Mouse (Mus musculus) heart, postnatal 4 days (tissue): ENCODE measurements at regions not wholly inside any gene's neighbourhood (a gene's known extent, or its start where the extent isn't known, plus 50 kb on each side); places are given as distances from the start of the nearest gene placed in this dataset.

ENCODE experiments used
- DNase-seq: peaks from one replicate; pipeline ENCODE4 v3.0.0; 2021

DNA sequence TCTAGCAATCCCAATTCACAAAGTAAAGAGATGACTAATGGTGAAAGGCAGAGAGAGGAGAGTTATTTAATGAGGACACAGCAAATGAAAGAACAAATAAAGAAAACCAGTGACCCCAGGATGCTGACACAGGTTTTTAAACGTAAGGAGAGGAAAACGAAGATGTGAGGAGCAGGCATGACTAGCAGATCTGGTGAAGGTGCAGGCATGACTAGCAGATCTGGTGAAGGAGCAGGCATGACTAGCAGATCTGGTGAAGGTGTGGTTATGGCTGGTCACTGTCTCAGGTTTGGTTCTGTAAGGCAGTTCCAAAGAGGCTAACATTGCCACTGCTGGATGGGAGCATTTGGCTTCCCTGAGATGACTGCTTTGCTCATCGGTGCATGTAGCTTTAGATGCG is 57.0 kb downstream of the Mbl2 start:
- DNase-seq: no peak

DNA sequence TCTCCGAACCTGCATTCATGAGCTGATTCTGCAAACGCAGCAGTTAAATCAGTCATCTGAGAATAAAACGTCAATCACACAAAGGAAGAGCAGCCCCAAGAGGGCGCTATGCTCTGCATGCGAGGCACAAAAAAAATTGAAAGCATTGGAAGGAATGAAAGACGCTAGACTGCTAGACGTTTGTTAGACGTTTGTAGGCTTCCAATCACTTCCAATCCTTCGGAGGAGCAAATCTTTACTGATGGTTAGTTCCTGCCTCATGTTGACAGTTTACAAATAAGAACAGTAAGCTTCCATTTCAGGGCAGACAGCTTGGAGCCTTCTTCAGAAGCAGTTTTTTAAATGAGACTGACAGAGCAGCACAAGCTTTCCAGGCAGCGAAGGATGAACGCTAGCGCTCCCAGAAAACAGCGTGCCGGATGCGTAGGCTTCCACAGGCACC is 62.5 kb downstream of the Mbl2 start:
- peak; percentile 10 for DNase-seq

DNA sequence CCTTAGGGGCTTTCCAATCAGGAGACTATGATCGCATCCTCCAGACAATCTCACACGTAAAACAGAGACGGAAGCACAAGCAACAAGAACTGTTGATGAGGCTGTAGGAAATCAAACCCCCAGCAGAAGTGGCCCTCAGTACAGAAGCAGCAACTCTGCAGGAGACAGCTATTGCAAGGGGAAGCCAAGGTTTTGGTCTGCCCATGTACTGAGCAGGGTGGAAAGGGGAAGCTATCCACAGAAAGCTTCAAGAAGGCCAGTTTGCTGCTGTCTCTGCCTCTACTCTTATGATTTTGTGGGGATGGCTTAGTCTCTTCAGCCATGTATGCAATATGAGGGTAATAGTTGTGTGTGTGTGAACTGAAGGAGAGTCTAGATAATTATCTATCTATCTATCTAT is 63.3 kb downstream of the Mbl2 start:
- DNase-seq: no peak

DNA sequence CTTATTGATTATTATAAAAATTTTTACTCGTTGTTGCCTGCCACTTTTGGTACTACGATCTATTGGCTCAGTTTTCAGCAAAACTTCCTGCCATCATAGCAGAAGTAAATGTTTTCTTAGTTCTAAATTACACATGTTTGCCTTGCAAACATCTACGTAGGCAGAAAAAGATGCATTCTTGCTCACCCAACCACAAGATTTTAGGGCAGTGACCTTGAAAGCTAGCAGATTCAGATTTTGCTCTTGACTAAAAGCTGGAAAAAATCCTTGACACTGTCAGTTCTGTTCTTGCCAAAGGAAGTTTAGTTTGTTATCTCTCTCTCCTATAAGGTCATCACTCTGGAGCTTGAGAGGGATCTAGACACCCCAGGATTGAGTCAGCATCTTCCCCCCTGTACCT is 66.8 kb downstream of the Mbl2 start:
- DNase-seq: no peak

DNA sequence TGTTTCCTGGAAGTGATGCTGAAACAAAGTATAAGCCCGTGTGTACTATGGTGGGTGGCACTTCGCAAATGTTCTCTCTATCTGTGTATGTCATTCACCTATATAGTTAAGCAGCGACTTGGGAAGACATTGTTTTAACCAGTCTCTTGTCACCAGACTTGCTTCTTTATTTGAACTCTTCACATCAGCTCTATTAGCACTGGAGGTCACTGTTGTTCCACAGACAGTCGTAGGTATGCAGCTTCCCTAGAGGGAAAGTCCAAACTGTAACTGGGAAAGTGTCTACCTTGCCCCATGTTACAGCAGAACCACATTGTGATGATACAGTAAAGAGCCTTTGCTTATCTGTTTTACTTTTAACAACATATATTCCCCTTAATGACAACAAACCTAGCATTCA is 69.5 kb downstream of the Mbl2 start:
- no peak for DNase-seq

DNA sequence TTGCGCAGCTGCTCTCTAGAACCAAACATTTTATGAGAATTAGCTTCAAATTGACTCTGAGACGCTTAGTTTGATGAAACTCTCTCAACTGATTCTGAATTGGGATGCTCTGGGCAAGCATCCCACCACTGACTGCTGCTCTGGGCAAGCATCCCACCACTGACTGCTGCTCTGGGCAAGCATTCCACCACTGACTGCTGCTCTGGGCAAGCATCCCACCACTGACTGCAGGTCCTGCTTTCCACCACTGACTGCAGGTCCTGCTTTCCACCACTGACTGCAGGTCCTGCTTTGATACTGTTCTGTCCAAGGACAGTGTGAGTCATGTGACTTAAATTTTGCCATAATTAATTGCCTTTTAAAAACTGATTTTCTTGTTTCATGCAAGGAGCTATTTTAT is 73.6 kb downstream of the Mbl2 start:
- DNase-seq: peak; percentile 37

DNA sequence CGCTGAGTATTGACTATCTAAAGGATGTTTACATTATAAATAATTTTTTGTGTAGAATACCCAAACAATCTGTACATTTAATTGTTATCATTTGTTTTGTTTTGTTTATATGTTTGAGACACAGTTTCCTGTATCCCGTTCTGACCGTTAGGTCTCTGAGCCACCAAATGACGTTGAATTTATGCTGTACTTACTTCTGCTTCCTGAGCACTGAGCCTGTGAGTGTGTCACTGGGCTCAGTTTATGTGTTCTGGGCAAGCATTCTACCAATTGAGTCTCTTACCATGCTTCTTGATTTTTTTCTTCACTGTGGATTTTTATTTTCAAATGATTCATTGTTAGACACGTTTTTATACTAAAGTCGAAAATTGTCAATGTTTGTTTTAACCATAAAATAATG is 74.2 kb downstream of the Mbl2 start:
- DNase-seq: no peak

DNA sequence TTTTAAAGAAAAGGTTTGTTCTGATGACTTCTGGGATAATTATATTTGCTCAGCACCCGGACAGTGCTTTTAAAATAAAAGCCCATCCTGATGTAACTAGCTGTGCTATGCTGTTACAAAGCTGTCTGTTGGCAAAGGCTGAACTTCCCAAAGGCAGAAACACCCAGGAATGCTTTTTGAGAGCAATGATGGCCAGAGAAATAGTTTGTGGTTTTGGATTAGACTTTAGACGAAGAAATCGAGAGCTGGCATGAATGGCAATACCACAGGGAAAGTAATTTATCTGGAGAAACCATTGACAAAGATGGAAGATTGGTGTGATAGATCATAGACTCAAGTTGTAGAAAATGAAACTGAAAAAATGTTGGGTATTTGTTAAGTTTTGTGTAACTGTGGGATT is 84.6 kb downstream of the Mbl2 start:
- no peak for DNase-seq

DNA sequence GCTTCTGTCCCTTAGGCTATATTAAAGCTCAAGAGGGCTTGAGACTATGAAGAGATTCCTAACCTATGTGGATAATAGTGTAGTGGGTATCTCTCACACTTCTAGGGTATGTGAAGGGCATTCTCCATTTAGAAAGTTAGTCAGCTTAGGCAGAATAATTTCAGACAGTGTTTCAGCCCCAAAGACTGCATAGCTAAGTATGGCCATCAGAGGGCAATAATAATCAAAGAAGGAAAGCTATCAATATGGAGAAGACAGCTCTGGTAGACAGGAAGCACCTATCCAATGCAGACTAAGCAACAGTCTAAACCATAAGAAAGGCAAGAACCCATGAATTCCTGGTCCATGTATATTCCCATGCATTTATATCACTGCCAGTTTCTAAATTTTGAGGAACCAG is 95.0 kb downstream of the Mbl2 start:
- DNase-seq: no peak

DNA sequence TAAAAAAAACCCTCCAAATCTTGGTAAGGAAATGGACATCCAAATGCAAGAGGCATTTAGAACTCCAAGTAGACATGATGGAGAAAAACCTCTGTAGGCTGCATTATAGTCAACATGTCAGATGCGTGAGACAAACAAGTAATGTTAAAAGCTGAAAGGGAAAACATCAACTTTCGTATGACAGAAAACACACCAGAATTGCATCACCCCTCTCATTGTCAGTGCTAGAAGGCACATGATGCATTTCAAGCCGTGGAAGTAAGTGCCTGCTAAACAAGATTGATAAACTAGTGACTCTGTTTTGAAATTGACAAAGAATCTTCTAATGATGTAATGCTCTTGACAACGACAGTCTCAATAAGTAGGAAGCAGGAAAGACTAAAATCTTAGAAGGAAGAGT is 96.1 kb downstream of the Mbl2 start:
- DNase-seq: no peak

DNA sequence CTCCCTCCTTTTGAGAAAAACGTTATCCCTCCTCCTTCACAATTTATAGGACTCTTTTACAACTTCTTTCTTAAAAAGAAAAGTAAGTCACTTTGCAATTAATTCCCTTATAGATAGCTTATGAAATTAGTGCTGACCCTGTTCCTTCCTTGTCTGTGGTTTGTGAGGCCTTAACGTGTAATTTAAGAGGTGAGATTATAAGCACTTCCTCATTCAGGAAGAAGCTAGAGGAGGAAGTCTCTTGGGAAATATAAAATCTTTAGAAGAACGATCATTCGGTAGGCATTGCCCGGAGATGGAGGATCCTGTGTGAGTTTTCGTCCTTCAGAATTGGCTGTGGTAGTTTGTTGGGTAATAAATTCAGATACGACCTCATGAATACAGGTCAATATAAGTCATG is 98.0 kb downstream of the Mbl2 start:
- DNase-seq: no peak

DNA sequence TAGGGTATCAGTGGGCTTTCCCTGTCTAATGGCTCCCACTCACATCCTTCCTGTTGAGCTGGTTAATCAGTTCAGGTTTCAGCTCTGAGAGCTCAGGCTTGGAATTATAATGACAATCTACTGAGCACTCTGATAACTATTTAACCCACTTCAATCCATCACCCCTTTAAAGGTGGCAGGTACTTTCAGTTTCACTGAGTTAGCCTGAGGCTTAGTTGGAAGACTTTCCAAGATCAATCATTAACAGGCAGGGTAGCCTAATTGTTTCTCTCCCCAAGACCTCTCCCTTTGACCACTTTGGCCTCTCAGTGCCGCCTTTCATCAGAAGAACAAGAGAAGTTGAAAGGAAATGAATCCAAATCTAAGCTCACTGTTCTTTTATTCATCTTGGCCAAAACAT is 99.1 kb downstream of the Mbl2 start:
- DNase-seq: no peak

DNA sequence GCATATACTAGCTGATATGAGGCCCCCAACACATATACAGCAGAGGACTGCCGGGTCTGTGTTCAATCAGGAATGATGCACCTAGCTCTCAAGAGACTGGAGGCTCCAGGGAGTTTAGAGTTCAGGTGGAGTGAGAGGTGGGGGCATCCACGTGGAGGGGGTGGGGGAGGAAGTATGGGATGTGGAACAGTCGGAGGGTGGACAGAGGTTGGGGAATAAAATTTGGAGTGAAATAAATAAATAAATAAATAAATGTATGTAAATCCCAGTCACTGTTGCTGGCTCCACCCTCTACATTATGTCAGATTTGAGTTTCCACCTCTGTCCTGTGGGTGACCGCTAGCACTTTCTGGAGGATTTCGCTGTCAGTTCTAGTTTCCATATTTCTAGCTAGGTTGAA is 111.7 kb downstream of the Mbl2 start:
- no peak for DNase-seq

DNA sequence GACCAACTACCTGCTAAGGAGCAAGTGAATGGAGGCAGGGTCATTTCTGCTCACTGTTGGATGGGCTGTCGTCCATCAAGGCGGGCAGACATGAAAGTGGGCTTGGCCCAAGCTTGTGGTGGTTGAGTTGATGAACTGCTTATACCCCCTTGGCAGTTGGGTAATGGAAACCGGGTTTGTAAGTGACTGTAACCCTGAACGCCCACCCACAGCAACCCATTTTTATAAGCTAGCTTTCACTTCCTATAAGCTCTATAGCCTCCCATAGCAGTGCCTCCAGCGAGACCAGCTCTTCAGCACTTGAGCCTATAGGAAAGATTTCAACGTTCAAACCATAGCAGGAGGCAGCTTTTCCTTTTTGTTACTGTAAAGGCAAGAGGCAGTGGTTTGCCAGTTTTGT is 116.2 kb downstream of the Mbl2 start:
- no peak for DNase-seq

DNA sequence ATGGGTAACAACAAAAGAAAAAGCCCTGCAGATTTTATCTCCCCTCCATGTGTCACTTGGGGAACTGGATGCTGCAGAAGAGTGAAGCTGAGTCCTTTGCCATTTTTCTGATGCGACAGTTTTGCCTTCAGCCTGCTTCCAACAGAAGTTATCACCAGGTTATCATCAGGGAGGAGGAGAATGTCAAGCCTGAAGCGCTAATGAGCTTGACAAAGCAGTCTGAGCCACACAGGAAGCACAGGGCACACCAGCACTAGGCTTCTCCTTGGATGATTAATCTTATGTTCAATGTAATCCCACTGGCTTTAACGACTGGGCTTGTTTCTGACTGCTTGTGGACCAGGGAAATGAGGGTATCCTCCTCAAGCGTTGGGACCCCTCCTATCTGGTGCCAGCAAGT is 122.2 kb downstream of the Mbl2 start:
- DNase-seq: no peak

DNA sequence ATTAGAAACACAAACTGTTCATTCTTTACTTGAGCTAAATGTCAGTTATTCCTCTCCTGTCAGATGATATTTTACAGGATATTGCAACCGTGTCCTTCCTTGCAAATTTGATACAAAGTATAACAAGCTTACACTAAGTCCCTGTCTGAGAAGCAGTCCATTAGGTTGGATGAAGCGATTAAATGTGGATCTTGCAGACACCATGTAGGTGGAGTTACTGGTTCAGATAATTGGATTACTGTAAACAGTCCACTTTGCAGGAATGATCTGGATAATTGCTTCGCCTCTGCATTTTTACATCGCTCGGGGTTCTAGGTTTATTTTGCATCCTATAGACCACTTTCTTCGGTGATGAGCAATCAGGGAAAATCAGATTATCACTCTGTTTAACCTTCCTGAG is 126.2 kb downstream of the Mbl2 start:
- no peak for DNase-seq

DNA sequence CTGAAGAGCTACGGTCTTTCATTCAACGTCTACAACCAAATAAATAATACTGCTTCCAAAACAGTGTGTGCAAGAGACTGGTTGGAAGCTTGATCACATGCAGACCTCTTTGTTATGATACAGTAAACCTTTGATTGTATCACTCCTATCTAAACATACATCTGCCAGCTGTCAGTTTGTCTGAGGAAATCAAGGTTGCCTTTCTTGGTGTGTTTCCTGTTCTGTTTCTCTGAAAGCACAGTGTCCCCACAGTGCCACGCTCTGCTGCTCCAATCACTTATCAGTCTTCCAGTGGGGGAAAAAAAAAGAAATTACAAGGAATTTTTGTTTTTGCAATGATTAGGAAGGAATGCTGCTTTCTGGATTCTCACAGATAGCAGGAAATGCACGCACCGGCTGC is 139.2 kb downstream of the Mbl2 start:
- no peak for DNase-seq

DNA sequence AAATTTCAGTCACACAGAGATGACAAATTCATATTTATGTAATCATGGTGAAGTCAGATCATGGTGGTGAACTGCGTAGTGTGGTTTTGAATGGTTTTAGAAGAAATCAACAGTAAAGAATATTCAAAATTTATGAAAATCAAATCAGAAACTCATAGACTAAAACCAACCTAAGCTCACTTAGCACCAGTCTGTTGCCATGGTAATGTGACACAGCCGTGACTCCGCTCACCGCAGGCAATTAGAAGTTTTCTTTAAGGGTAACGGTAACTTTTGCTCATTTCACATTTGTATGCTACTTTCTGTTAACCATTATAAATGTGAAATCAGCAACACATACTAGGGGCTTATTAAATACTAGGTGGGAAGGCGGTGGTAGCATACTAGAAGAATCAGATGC is 147.0 kb downstream of the Mbl2 start:
- DNase-seq: no peak

DNA sequence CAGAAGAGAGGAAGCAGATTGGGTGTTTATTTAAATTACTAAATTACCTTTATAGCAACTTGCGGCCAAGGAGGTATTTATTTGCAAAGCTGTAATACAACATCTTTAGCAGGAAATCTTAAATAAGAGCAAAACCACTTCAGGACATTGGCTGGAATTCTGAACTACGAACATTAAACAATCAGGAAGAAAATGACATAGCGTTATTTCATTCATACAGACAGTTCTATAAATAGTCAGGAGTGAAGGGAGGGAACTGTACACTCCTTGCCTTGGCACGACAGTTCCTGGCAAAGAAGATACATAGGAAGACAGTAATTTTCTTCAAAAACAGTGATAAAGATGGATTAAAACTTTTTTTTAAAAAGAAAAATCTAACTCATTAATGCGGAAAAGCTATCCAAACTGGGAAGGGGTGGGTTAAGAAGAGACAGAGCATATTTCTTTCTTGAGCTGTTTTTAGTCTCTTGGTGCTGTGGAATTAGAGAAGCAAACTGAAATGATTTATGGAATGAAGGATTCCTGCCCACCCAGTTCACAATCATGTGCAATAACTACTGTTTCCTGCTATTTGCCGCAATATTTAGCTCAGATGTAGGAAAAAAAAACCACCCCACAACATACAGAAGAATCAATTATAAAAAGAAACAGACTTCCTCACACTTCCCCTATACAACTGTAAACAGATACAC is 147.9 kb downstream of the Mbl2 start:
- no peak for DNase-seq

DNA sequence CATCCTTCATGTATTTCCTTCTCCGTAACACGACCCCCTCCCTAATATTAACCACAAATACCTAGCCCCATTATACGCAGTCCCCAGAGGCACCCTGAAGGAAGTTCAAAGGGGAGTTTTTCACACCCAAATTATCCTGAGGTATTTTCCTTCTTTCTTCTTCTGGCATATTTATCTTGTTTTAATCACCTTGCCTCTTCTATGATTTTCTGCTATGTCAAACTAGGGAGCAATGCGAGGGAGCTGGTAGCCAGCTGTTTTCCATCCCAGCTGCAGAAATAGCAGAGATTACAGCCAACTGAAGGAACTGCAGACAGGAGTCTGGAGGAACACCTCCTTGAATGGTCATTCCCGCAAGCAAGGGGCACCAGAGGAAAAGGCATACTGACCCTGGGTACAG is 155.7 kb downstream of the Dkk1 start:
- DNase-seq: no peak

DNA sequence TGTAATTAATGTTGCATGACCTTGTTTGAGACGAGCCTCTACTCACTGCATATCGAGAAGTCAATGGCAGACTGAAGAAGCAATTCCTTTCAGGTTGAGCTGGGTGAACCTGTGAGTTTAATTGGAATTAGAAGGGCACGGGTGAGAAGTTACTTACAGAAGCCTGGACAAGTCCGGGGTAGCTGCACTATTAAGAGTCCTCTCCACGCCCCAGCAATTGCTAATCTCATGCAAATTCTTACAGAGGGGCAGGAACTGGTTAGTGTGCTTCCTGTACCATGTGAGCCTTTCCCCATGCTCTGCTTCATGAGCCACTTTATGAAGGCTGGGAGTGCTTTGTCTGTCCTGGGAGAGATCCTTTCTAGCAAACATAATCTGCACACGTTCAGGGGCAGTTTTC is 142.5 kb downstream of the Dkk1 start:
- no peak for DNase-seq

DNA sequence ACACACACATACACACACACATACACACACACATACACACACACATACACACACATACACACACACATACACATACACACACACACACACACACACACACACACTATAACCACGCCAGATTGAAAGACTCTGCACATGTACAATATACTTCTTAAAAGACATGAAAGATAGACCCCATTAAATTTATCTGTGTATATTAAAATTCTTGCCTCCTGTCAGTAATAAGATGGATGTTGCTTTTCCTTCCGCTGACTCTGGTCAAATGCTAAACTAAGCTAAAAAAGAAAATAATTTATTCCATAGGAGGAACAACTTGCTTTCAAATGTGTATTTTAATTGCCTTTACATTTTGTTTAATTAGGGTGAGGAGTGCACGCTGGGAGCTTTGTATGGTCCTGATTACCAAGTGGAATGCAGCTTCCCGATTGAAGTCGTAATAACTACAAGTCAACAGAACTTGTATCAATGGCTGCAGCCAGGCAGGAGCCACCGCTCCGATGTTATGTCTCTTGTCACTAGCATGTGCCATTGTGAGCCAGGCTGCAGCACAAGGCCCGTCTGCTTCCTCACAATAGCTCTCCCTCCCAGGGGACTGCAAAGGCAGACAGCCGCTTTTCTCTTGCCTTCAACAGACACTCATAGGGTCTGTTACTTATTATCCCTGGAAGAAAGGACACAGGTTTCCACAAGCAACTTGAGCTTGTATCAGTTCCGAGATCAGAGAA is 129.7 kb downstream of the Dkk1 start:
- DNase-seq: peak; percentile 6

DNA sequence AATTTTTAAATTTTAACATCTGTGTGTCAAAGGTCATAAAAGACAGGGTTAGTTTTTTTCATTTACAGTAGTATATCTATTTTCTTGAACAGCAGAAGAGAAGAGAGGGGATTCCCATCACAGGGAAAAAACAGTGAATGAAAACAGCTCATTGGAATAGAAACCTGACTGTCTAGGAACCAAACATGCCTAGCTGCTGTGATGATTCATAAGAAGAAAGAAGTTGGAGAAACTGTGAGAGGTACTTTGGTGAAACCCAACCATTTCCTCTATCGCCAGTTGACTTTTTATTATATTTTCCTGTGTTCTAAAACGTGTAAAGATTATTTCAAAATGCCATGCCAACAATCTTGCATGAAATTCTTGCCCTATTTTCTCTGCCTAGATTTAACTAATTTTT is 123.8 kb downstream of the Dkk1 start:
- DNase-seq: no peak

DNA sequence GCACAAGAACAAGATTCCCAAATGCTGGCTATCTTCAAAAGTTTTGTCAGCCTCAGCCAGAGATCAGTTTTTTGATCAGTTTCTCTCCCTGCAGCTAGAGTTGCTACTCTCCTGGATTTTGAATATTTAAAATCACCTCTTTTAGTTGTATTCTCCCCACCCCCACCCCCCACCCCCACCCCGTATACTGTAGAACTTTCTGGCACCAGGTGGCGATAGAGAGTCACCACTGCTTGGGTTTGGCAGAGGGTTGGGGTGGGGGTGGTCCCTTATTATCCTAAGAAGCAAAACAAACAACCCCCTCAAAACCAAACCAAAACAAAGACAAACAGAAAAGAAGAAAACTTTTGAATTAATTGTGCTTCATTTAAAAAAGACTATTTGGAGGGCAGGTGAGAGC is 122.0 kb downstream of the Dkk1 start:
- DNase-seq: peak; percentile 49

DNA sequence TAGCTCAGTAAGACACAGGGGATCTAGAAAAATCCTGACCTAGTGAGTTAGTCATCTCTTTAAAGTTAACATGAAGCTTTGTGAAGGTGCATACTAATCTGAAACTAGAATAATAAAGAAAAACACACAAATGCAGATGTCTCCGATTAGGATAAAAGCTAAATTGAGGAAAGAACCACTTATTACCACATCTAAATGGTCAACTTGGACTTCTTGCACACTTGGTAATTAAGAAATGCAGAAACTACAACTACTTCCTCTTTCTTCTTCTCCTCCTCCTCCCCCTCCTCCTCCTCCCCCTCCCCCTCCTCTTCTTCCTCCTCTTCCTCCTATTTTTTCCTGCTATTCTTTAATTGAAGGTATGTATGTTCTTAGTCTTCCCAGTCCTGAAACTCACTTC is 116.3 kb downstream of the Dkk1 start:
- DNase-seq: no peak
